Mouse (Mus musculus): ENCODE data around the gene Rpl5. TPM values are rescaled to one million over a fixed set of nuclear protein-coding genes. Genes with fewer than 3 reads are reported as not detected.

Gene Rpl5
- total and polyA plus RNA-seq, 2 experiments from 2014 or later, result 57.8 to 106 TPM

DNA sequence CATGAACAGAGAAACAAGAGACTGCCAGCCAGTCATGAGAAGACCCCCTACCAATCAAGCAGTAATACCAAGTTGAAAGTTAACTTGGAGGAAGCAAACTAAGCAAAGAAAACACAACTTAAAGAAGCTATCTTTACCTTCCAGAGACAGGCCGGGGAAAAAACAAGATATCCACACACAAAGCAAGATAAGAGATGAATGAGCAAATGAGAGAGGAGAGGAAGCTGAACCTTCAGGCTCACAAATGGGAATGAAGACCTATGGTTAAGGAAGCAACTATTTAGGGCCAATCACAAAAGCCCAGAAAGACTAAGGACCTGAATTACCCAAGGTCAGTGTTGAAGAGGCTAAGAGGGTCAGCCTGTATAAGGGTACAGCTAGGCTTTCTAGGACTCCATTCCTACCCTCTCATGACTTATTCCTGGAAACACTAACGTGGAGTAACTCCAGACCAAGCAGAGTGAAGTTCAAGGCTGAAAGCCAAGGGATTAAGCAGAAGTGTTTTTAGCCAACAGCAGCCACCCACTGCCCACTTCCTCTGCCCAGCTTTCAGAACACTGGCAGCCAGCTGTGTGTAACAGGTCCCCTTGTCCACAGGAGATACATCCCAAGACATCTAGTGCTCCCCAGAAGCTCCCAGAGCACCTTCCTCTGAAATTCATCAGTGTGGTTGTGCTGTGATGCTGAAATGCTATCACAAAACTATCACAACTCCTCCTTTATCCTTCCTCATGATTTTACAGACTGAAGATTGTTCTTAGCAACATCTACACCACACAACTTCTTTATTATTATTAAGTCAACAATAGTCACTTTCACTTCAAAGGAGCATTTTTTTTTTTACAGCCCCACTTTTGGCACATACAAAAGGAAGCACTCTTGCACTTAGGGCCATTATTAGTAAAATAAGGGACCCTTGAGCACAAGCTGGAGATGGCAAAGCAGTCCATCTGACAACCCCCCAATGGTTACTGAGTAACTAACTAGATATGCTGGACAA lies 33.9 kb upstream of the Rpl5 start:
- no peak for ATAC-seq
- Histone ChIP-seq H3K9ac (replicated peaks; ENCODE audit: low read length) (no peak overlapping the region), H3K27ac (no peak overlapping the region), H3K4me1 (ENCODE audit: insufficient read depth, low read length) (0 out of 2 replicates have a peak, but pooled peaks cover 3% of the 10 kb centered on the region), H3K9me3 (ENCODE audit: low read length) (no peaks in the 10 kb centered on the region), H3K4me2 (ENCODE audit: low read depth, low read length) (peak overlapping the region; percentile 21; the same call in 1 of the 2 replicates), H3K27me3 (ENCODE audit: insufficient read depth, low read length) (no peaks in the 10 kb centered on the region), H3K4me3 (ENCODE audit: low read length) (no peak overlapping the region), H3K36me3 (ENCODE audit: insufficient read depth, low read length) (no peaks in the 10 kb centered on the region)
- no peak for DNase-seq (ENCODE audit: low spot score)
- TF ChIP-seq CTCF (IDR thresholded peaks at IDR 0.05; ENCODE audit: low read depth), result no peak
- WGBS, result 58% methylated on average over 2 of the region's 2 CpGs

DNA sequence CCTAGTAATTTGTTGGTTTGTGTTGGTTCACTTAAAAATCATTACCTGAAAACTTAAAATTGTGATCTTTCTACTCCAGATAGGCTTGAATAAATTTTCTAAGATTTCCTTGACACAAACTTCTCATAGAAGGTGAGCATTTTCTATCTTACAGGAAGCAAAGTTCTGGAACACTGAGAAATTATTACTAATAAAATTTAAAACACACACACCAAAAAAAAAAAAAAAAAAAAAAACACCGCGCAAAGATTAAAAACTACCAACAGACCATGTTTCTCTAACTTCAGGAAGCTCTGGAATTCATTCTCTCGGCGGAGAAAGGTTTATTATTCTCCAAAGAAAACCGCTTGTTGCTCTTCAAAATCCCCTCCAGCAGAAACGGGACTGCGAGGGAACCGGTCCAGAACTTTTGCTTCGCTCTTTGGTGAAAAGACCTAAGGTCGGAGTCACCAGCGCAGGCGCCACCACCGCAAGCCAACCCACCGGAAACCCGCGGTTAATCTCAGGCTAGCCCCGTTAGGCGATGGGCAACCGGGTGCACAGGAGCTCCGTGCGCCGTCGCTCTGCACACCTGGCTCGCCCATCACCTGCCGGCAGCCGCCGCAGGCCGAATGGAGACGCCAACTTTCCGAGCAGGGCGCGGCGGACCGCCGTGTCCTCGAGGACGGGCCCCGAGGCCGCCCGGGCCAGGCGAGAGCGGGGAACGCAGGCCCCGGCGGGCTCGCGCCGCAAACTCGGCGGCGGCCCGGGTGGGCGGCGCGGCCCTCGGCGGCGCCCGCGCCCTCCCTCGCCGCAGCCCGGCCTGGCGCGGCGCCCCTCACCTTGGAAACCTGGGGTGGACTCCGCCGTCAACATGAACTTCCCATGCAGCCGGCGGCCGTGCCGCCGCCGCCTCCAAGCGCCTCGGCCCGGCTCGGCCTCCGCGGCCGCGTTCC lies 32.1 kb upstream of the Rpl5 start:
- peak overlapping the region; percentile 89 for H3K9ac ChIP-seq (replicated peaks; ENCODE audit: low read length)
- H3K27ac ChIP-seq, result peak overlapping the region; percentile 91
- no peaks in the 10 kb centered on the region for H3K36me3 ChIP-seq (ENCODE audit: insufficient read depth, low read length)
- ATAC-seq (peak; percentile 25; the same call in 1 of the 2 replicates), DNase-seq (ENCODE audit: low spot score) (peak; percentile 64)
- 3% methylated on average over 63 of the region's 82 CpGs for WGBS
- H3K4me3 ChIP-seq (ENCODE audit: low read length), result peak overlapping the region; percentile 90
- no peak for TF ChIP-seq CTCF (IDR thresholded peaks at IDR 0.05; ENCODE audit: low read depth)
- H3K4me2 ChIP-seq (ENCODE audit: low read depth, low read length), result peak overlapping the region; percentile 65
- 0 out of 2 replicates have a peak, but pooled peaks cover 3% of the 10 kb centered on the region for H3K4me1 ChIP-seq (ENCODE audit: insufficient read depth, low read length)
- H3K9me3 ChIP-seq (ENCODE audit: low read length), result no peaks in the 10 kb centered on the region
- H3K27me3 ChIP-seq (ENCODE audit: insufficient read depth, low read length), result no peaks in the 10 kb centered on the region

DNA sequence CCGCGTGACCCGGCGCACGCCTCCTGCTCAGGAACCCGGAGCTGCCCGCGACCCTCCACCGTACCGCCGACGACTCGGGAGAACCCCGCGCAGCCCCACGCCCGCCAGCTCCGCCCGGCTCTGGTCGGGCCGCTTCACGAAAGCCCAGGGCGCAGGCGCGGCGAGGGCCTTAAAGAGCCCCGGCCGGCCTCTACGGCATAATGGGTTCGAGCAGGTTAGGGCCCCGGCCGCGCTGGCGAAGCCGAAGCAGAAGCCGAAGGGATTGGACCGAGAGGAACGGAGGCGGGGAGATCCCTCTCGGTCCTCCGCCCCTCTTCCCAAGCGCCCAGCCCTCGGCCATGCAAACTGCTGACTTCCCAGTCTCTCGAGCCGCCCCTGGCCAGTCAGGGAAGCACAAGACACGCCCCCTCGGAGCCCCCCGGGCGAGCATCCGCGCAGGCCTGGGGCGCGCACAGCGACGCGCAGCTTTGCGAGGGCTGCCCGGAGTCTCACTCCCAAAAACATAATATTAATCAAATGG lies 31.3 kb upstream of the Rpl5 start:
- peak overlapping the region; percentile 89 for H3K9ac ChIP-seq (replicated peaks; ENCODE audit: low read length)
- peak; percentile 96 for DNase-seq (ENCODE audit: low spot score)
- H3K9me3 ChIP-seq (ENCODE audit: low read length), result no peaks in the 10 kb centered on the region
- under 1% methylated on average over 50 of the region's 58 CpGs for WGBS
- peak overlapping the region; percentile 91 for H3K27ac ChIP-seq
- no peaks in the 10 kb centered on the region for H3K36me3 ChIP-seq (ENCODE audit: insufficient read depth, low read length)
- peak overlapping the region; percentile 90 for H3K4me3 ChIP-seq (ENCODE audit: low read length)
- H3K27me3 ChIP-seq (ENCODE audit: insufficient read depth, low read length), result no peaks in the 10 kb centered on the region
- peak; percentile 29 for TF ChIP-seq CTCF (IDR thresholded peaks at IDR 0.05; ENCODE audit: low read depth)
- H3K4me2 ChIP-seq (ENCODE audit: low read depth, low read length), result peak overlapping the region; percentile 65
- 0 out of 2 replicates have a peak, but pooled peaks cover 3% of the 10 kb centered on the region for H3K4me1 ChIP-seq (ENCODE audit: insufficient read depth, low read length)
- peak; percentile 98 for ATAC-seq

DNA sequence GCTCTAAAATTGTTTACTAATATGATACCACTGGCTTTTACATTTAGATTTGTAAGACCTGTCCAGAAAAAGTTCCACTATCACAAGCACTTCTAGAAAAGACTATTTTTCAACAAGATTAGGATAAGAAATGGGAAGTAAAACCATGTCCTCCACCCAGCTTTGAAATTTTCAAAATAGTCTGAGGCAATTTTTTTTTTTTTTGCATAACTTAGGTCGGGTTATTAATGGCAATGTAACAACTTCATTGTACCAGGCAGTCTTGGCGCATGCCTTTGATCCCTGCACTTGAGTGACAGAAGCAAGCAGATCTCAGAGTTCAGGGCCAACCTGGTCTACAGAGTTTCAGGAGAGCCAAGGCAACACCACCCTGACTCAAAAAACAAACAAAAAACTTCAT lies 30.6 kb upstream of the Rpl5 start:
- ATAC-seq (no peak), DNase-seq (ENCODE audit: low spot score) (no peak)
- no peak for TF ChIP-seq CTCF (IDR thresholded peaks at IDR 0.05; ENCODE audit: low read depth)
- WGBS, result 45% methylated on average over 2 of the region's 2 CpGs
- 0 out of 2 replicates have a peak, but pooled peaks cover 3% of the 10 kb centered on the region for H3K4me1 ChIP-seq (ENCODE audit: insufficient read depth, low read length)
- H3K27ac ChIP-seq, result no peak overlapping the region
- H3K4me3 ChIP-seq (ENCODE audit: low read length), result peak overlapping the region; percentile 90; the same call in 1 of the 2 replicates
- H3K4me2 ChIP-seq (ENCODE audit: low read depth, low read length), result peak overlapping the region; percentile 65
- no peaks in the 10 kb centered on the region for H3K36me3 ChIP-seq (ENCODE audit: insufficient read depth, low read length)
- H3K27me3 ChIP-seq (ENCODE audit: insufficient read depth, low read length), result no peaks in the 10 kb centered on the region
- H3K9ac ChIP-seq (replicated peaks; ENCODE audit: low read length), result no peak overlapping the region
- H3K9me3 ChIP-seq (ENCODE audit: low read length), result no peaks in the 10 kb centered on the region

DNA sequence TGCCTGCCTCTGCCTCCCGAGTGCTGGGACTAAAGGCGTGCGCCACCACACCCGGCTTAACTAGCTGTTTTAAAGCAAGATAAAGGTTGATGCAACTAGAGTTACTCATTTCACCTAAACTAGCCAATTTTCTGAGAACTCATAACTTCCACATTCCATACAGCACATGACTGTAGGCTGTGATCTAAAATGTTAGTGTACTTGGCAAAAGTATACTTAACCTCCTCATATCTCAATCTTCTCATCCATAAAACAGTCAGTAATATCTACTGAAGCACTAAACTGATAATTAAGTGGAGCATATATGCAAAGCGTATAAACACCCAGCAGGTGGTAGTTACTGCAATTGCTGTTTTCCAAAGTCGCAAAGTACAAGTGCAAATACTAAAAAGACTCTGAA lies 27.0 kb upstream of the Rpl5 start:
- Histone ChIP-seq H3K9me3 (ENCODE audit: low read length) (no peaks in the 10 kb centered on the region), H3K27ac (no peak overlapping the region), H3K27me3 (ENCODE audit: insufficient read depth, low read length) (no peaks in the 10 kb centered on the region), H3K4me3 (ENCODE audit: low read length) (no peak overlapping the region), H3K9ac (replicated peaks; ENCODE audit: low read length) (no peak overlapping the region), H3K4me1 (ENCODE audit: insufficient read depth, low read length) (no peaks in the 10 kb centered on the region), H3K4me2 (ENCODE audit: low read depth, low read length) (no peak overlapping the region), H3K36me3 (ENCODE audit: insufficient read depth, low read length) (no peaks in the 10 kb centered on the region)
- 83% methylated on average over 6 of the region's 6 CpGs for WGBS
- no peak for TF ChIP-seq CTCF (IDR thresholded peaks at IDR 0.05; ENCODE audit: low read depth)
- ATAC-seq (no peak), DNase-seq (ENCODE audit: low spot score) (no peak)

DNA sequence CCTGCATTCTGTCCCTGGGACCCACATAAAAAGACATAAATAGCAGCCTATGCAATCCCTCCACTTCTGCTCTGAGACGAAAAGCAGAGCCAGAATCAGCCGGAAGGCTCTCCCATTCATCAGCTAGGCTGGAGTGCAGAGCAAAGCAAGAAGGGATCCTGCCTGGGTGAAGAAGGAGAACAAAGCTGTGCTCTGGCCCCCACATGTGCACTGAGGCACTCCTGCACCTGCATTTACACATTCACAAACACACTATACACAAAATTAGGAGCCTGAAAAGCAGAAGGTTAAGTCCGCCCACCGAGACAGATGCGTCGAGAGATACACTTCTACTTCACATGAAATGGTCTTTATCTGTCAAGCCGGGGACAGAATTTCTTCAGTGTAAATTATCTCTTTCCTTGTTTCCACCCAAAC lies 26.4 kb upstream of the Rpl5 start:
- Histone ChIP-seq H3K9me3 (ENCODE audit: low read length) (no peaks in the 10 kb centered on the region), H3K4me2 (ENCODE audit: low read depth, low read length) (no peak overlapping the region), H3K4me1 (ENCODE audit: insufficient read depth, low read length) (no peaks in the 10 kb centered on the region), H3K27ac (no peak overlapping the region), H3K36me3 (ENCODE audit: insufficient read depth, low read length) (no peaks in the 10 kb centered on the region), H3K9ac (replicated peaks; ENCODE audit: low read length) (no peak overlapping the region), H3K4me3 (ENCODE audit: low read length) (no peak overlapping the region), H3K27me3 (ENCODE audit: insufficient read depth, low read length) (no peaks in the 10 kb centered on the region)
- 66% methylated on average over 7 of the region's 7 CpGs for whole genome bisulfite sequencing
- ATAC-seq (no peak), DNase-seq (ENCODE audit: low spot score) (no peak)
- no peak for TF ChIP-seq CTCF (IDR thresholded peaks at IDR 0.05; ENCODE audit: low read depth)

All from hindbrain, postnatal 0 days (tissue).